Mouse (Mus musculus) liver, embryonic 13.5 days (tissue): Measurements from ENCODE around the gene Zfp948. TPM values are rescaled to one million over a fixed set of nuclear protein-coding genes. Genes with fewer than 3 reads are reported as not detected.

Experiments used
- ATAC-seq: fragments of 200-750 bp; cut with Nextera tagmentation; 2 replicates; pipeline ENCODE4 v1.8.0; 2017; ENCODE audit warnings: low read depth, mild to moderate bottlenecking, moderate number of reproducible peaks, moderate library complexity
- DNase-seq: peaks from one replicate; pipeline ENCODE4 v3.0.0; 2022
- H3K27ac ChIP-seq: fragments of 300-500 bp; sonication (generic); 2 replicates; pipeline ENCODE4 v1.5.1; 2015; ENCODE audit warnings: moderate library complexity, mild to moderate bottlenecking, inconsistent platforms
- H3K27me3 ChIP-seq: fragments of 300-500 bp; sonication (generic); 2 replicates; pipeline ENCODE4 v1.6.1; 2015; ENCODE audit warnings: mild to moderate bottlenecking, inconsistent platforms
- H3K36me3 ChIP-seq: fragments of 300-500 bp; sonication (generic); 2 replicates; pipeline ENCODE4 v1.6.1; 2015; ENCODE audit warnings: mild to moderate bottlenecking, inconsistent platforms
- H3K4me1 ChIP-seq: fragments of 300-500 bp; sonication (generic); replicated peaks from 2 replicates; pipeline ENCODE4 v1.6.1; 2015; ENCODE audit warnings: inconsistent platforms
- H3K4me2 ChIP-seq: fragments of 300-500 bp; sonication (generic); 2 replicates; pipeline ENCODE4 v1.6.1; 2015; ENCODE audit warnings: inconsistent platforms, mild to moderate bottlenecking, moderate library complexity
- H3K4me3 ChIP-seq: fragments of 300-500 bp; sonication (generic); replicated peaks from 2 replicates; pipeline ENCODE4 v1.5.1; 2015; ENCODE audit warnings: mild to moderate bottlenecking, inconsistent platforms
- H3K9ac ChIP-seq: fragments of 300-500 bp; sonication (generic); 2 replicates; pipeline ENCODE4 v1.6.1; 2015; ENCODE audit warnings: mild to moderate bottlenecking, inconsistent platforms
- H3K9me3 ChIP-seq: fragments of 300-500 bp; sonication (generic); replicated peaks from 2 replicates; pipeline ENCODE4 v1.6.1; 2016; ENCODE audit warnings: inconsistent platforms
- WGBS: fragments of 180-500 bp; shearing (Covaris S2); methylation state at CpG from one replicate; pipeline ENCODE4 v1.1.7; 2015; ENCODE audit not compliant: insufficient replicate concordance; 5-methylcytosine and 5-hydroxymethylcytosine counted together
- polyA plus RNA-seq: library from polyadenylated mRNA; unstranded; fragments of >200 nt; fragmentation: Nextera tagmentation; extraction: Ambion mirVana; gene quantifications from 2 replicates; pipeline ENCODE4 v1.2.1, GENCODE M21; 2015

Gene Zfp948
- 5.8 and 7.1 TPM in 2 replicates for polyA plus RNA-seq

- Histone ChIP-seq H3K36me3 (no peaks in the 10 kb centered on the region), H3K4me2 (peak within 1 kb of the TSS; percentile 88), H3K9me3 (no peaks in the 10 kb centered on the region), H3K9ac (peak within 1 kb of the TSS; percentile 81), H3K27ac (peak within 1 kb of the TSS; percentile 90), H3K27me3 (no peaks in the 10 kb centered on the region), H3K4me3 (peak within 1 kb of the TSS; percentile 78), H3K4me1 (peaks cover 19% of the 10 kb centered on the region)
- peak; percentile 76 for DNase-seq
- 1% methylated on average over 29 of the region's 29 CpGs for WGBS
- peak; percentile 88 for ATAC-seq
These were observed at the start of gene Zfp948 for GRCm38 (mm10) chr17:21566728-21567349. Gene Zfp948, plus strand, starts transcription at chr17:21567008.

GRCm38 (mm10) chr17:21517130-21517671 is 49.6 kb upstream of the Zfp948 start:
- Histone ChIP-seq H3K4me3 (peak overlapping the region; percentile 66), H3K36me3 (peaks cover 1% of the 10 kb centered on the region; the same call in 1 of the 2 replicates), H3K27me3 (no peaks in the 10 kb centered on the region), H3K9ac (peak overlapping the region; percentile 72), H3K4me1 (peaks cover 12% of the 10 kb centered on the region), H3K4me2 (peak overlapping the region; percentile 80), H3K27ac (peak overlapping the region; percentile 76; the same call in 1 of the 2 replicates), H3K9me3 (no peaks in the 10 kb centered on the region)
- DNase-seq (no peak), ATAC-seq (no peak)
- WGBS = 27% methylated on average over 4 of the region's 4 CpGs

- no peak overlapping the region for H3K9ac ChIP-seq
- no peak for ATAC-seq
- no peak for DNase-seq
- no peak overlapping the region for H3K27ac ChIP-seq
- H3K4me2 ChIP-seq = no peak overlapping the region
- no peaks in the 10 kb centered on the region for H3K9me3 ChIP-seq
- no peak overlapping the region for H3K4me3 ChIP-seq
- H3K36me3 ChIP-seq = no peaks in the 10 kb centered on the region
- no peaks in the 10 kb centered on the region for H3K27me3 ChIP-seq
- H3K4me1 ChIP-seq = no peaks in the 10 kb centered on the region
These were observed 40.5 kb upstream of the Zfp948 start for GRCm38 (mm10) chr17:21526270-21526669.

GRCm38 (mm10) chr17:21530645-21531330 is 36.0 kb upstream of the Zfp948 start:
- Histone ChIP-seq H3K27ac (no peak overlapping the region), H3K4me3 (no peak overlapping the region), H3K36me3 (no peaks in the 10 kb centered on the region), H3K9ac (no peak overlapping the region), H3K27me3 (no peaks in the 10 kb centered on the region), H3K4me1 (peaks cover 35% of the 10 kb centered on the region), H3K4me2 (no peak overlapping the region), H3K9me3 (no peaks in the 10 kb centered on the region)
- DNase-seq = no peak
- 63% methylated on average over 5 of the region's 5 CpGs for WGBS
- no peak for ATAC-seq

- WGBS = 63% methylated on average over 5 of the region's 5 CpGs
- no peaks in the 10 kb centered on the region for H3K27me3 ChIP-seq
- ATAC-seq = no peak; the same call in 1 of the 2 replicates
- no peaks in the 10 kb centered on the region for H3K9me3 ChIP-seq
- peak overlapping the region; percentile 47 for H3K27ac ChIP-seq
- H3K4me1 ChIP-seq = peaks cover 39% of the 10 kb centered on the region
- no peak for DNase-seq
- peak overlapping the region; percentile 81; the same call in 1 of the 2 replicates for H3K9ac ChIP-seq
- H3K36me3 ChIP-seq = no peaks in the 10 kb centered on the region
- H3K4me2 ChIP-seq = peak overlapping the region; percentile 88
- peak overlapping the region; percentile 70 for H3K4me3 ChIP-seq
These were observed 35.2 kb upstream of the Zfp948 start for GRCm38 (mm10) chr17:21531621-21532020.

- peak; percentile 70 for ATAC-seq
- Histone ChIP-seq H3K4me1 (peaks cover 39% of the 10 kb centered on the region), H3K9ac (peak overlapping the region; percentile 81), H3K27ac (peak overlapping the region; percentile 83), H3K9me3 (no peaks in the 10 kb centered on the region), H3K4me2 (peak overlapping the region; percentile 88), H3K36me3 (no peaks in the 10 kb centered on the region), H3K4me3 (peak overlapping the region; percentile 70), H3K27me3 (no peaks in the 10 kb centered on the region)
- DNase-seq = peak; percentile 49
- WGBS = under 1% methylated on average over 54 of the region's 54 CpGs
These were observed 34.5 kb upstream of the Zfp948 start for GRCm38 (mm10) chr17:21532101-21532951.

GRCm38 (mm10) chr17:21533961-21534360 is 32.8 kb upstream of the Zfp948 start:
- no peak overlapping the region for H3K9ac ChIP-seq
- peaks cover 39% of the 10 kb centered on the region for H3K4me1 ChIP-seq
- no peak overlapping the region for H3K27ac ChIP-seq
- H3K4me2 ChIP-seq = 0 out of 2 replicates have a peak overlapping the region, but pooled peaks have one; percentile 17
- no peak for DNase-seq
- no peaks in the 10 kb centered on the region for H3K36me3 ChIP-seq
- H3K27me3 ChIP-seq = no peaks in the 10 kb centered on the region
- H3K9me3 ChIP-seq = no peaks in the 10 kb centered on the region
- no peak overlapping the region for H3K4me3 ChIP-seq
- ATAC-seq = no peak
- 82% methylated on average over 1 of the region's 1 CpGs for WGBS

GRCm38 (mm10) chr17:21534460-21535095 is 32.2 kb upstream of the Zfp948 start:
- H3K4me2 ChIP-seq = peak overlapping the region; percentile 84
- no peaks in the 10 kb centered on the region for H3K27me3 ChIP-seq
- H3K4me1 ChIP-seq = peaks cover 39% of the 10 kb centered on the region
- no peaks in the 10 kb centered on the region for H3K36me3 ChIP-seq
- H3K9ac ChIP-seq = peak overlapping the region; percentile 69; the same call in 1 of the 2 replicates
- H3K27ac ChIP-seq = peak overlapping the region; percentile 59; the same call in 1 of the 2 replicates
- whole genome bisulfite sequencing = 2% methylated on average over 4 of the region's 4 CpGs
- ATAC-seq (peak; percentile 17; the same call in 1 of the 2 replicates), DNase-seq (peak; percentile 45)
- H3K9me3 ChIP-seq = no peaks in the 10 kb centered on the region
- H3K4me3 ChIP-seq = 0 out of 2 replicates have a peak overlapping the region, but pooled peaks have one; percentile 66

GRCm38 (mm10) chr17:21535096-21536001 is 31.5 kb upstream of the Zfp948 start, which contains the start of gene Zfp52:
Gene Zfp52, plus strand, starts transcription at chr17:21535539.
- Histone ChIP-seq H3K27ac (peak within 1 kb of the TSS; percentile 59; the same call in 1 of the 2 replicates), H3K4me1 (peaks cover 39% of the 10 kb centered on the region), H3K27me3 (no peaks in the 10 kb centered on the region), H3K9ac (peak within 1 kb of the TSS; percentile 69), H3K36me3 (no peaks in the 10 kb centered on the region), H3K4me3 (peak within 1 kb of the TSS; percentile 66), H3K9me3 (no peaks in the 10 kb centered on the region), H3K4me2 (peak within 1 kb of the TSS; percentile 84)
- ATAC-seq (peak; percentile 80), DNase-seq (peak; percentile 60)
- WGBS = 2% methylated on average over 21 of the region's 21 CpGs

- H3K36me3 ChIP-seq = no peaks in the 10 kb centered on the region
- no peaks in the 10 kb centered on the region for H3K9me3 ChIP-seq
- H3K27me3 ChIP-seq = no peaks in the 10 kb centered on the region
- ATAC-seq (no peak), DNase-seq (no peak)
- peak overlapping the region; percentile 69 for H3K9ac ChIP-seq
- peak overlapping the region; percentile 66 for H3K4me3 ChIP-seq
- H3K4me2 ChIP-seq = peak overlapping the region; percentile 84
- no peak overlapping the region for H3K27ac ChIP-seq
- H3K4me1 ChIP-seq = peaks cover 39% of the 10 kb centered on the region
- WGBS = 14% methylated on average over 7 of the region's 7 CpGs
These were observed 30.7 kb upstream of the Zfp948 start for GRCm38 (mm10) chr17:21536096-21536495.
